Comparison of ENCODE assay signal across 18 mouse cellular contexts in the genomic region with DNA sequence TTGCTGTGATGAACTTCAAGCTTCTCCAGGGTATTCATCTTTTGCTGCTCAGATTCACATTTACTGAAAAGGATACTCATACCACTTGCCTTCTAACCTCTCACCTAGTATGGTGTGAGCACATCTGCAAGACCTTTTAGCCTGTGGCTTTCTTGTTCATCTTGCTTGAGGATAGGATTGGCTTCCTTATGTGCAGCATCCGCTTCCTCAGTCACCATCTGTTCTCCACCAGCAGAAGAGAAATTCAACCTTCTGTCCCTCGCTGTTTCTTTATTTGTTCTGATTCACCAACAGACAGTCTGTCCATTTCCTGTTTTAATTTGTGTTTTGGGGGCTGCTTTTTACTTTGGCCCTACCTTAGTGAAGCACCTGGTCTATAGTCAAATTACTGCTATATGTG. TPM values are rescaled to one million over a fixed set of nuclear protein-coding genes. Genes with fewer than 3 reads are reported as not detected.
DNase-seq lines count a peak whose midpoint lies in the region.
"Had no signal": no experiment of that assay in that cellular context is flagged by ENCODE, and none has a peak within 500 bp of the region (broad histone marks: within the 10 kb centered on the region; RNA-seq: fewer than 3 reads in every experiment).

No protein-coding gene starts in this region.

- intact Hi-C loops in left cerebral cortex, postnatal 25 days (cut with DNase I), result no loop called here
- intact Hi-C loops in left cerebral cortex, postnatal 14 days (cut with DNase I), result no loop called here

- DNase-seq in cerebellum, postnatal 10 days, result peak; percentile 3 to 16
- DNase-seq in cerebellum, postnatal 4 days (ENCODE audit: low spot score in 2 of 2), result no peak
- peak; percentile 15 to 47 for DNase-seq in left cerebral cortex, postnatal 25 days (ENCODE audit: low spot score in 2 of 2)
- DNase-seq in left cerebral cortex, postnatal 14 days (ENCODE audit: low spot score in 2 of 2), result no peak
- peak; percentile 32 for DNase-seq in layer of hippocampus, adult 9-11 months
- DNase-seq in telencephalon, adult 2 months (ENCODE audit: low read depth, low spot score), result peak; percentile 11
- no peak for DNase-seq in yolk sac, embryonic 10.5 days (ENCODE audit: low spot score)
- DNase-seq: adrenal gland, postnatal 10 days; gastrocnemius, postnatal 36 days; heart, adult 2 months; heart, postnatal 14 days; kidney, adult 11 months; lung, adult 18-20 months; lung, postnatal 10 days; spleen, adult 18-20 months; thymus, postnatal 14 days had no signal

RNA-seq across cellular contexts. Expression of gene Serpinb9c, which starts 21.8 kb away (rescaled TPM):
- not detected for total RNA-seq in left cerebral cortex, postnatal 25 days (2021)
- total RNA-seq in left cerebral cortex, postnatal 14 days (2021), result not detected
- total RNA-seq: adrenal gland, postnatal 10 days; gastrocnemius, adult 18-20 months; gastrocnemius, postnatal 36 days; heart, adult 2 months; heart, postnatal 14 days; left cerebral cortex, adult 8-10 months had no signal

RNA-seq across cellular contexts. Expression of gene Serpinb9d, which starts 55.0 kb away (rescaled TPM):
- total RNA-seq in left cerebral cortex, postnatal 25 days (2021), result not detected
- total RNA-seq in left cerebral cortex, postnatal 14 days (2021), result not detected
- total RNA-seq: adrenal gland, postnatal 10 days; gastrocnemius, adult 18-20 months; gastrocnemius, postnatal 36 days; heart, adult 2 months; heart, postnatal 14 days; left cerebral cortex, adult 8-10 months had no signal

RNA-seq across cellular contexts. Expression of gene Serpinb1b, which starts 59.3 kb away (rescaled TPM):
- total RNA-seq in left cerebral cortex, postnatal 25 days (2021), result 1 to 10 TPM; 1.5 to 2.3 TPM
- 1 to 10 TPM in 1 of 2 experiments, under 1 TPM in 1; 0.81 to 1.0 TPM for total RNA-seq in left cerebral cortex, postnatal 14 days (2021)
- total RNA-seq: gastrocnemius, adult 18-20 months; gastrocnemius, postnatal 36 days; heart, adult 2 months; heart, postnatal 14 days had no signal

Comparison
In these comparisons a context has a peak if more than half of its experiments do, and no peak if none do; other contexts are left out.
1. DNase-seq: peak in cerebellum, postnatal 10 days (2 of 2), left cerebral cortex, postnatal 25 days (2 of 2), layer of hippocampus, adult 9-11 months (single experiment) and telencephalon, adult 2 months (single experiment); none in cerebellum, postnatal 4 days (0 of 2), left cerebral cortex, postnatal 14 days (0 of 2) and yolk sac, embryonic 10.5 days (single experiment).